Mouse (Mus musculus): ENCODE results near the gene Mras.

- TF ChIP-seq CTCF (IDR thresholded peaks at IDR 0.05; ENCODE audit: low read depth): no peak
- TF ChIP-seq EP300 (optimal IDR thresholded peaks at IDR 0.05): no peak
Observed at GRCm38 (mm10) chr9:99416809-99417208, 20.4 kb downstream of the Mras start.
